Mouse (Mus musculus): ENCODE data around the gene Myo5a. TPM values are rescaled to one million over a fixed set of nuclear protein-coding genes. Genes with fewer than 3 reads are reported as not detected.

Gene Myo5a
- 10 to 100 TPM; 23.9 to 30.5 TPM for total RNA-seq (2021)
- long read RNA-seq, experiment 1, partial matches to known transcripts, result 1 of 3 reads
- long read RNA-seq, experiment 1, other reads (novel, unspliced or antisense), result 2 of 3 reads
- long read RNA-seq, experiment 2, partial matches to known transcripts, result 1 of 3 reads
- long read RNA-seq, experiment 2, other reads (novel, unspliced or antisense), result 2 of 3 reads

DNA sequence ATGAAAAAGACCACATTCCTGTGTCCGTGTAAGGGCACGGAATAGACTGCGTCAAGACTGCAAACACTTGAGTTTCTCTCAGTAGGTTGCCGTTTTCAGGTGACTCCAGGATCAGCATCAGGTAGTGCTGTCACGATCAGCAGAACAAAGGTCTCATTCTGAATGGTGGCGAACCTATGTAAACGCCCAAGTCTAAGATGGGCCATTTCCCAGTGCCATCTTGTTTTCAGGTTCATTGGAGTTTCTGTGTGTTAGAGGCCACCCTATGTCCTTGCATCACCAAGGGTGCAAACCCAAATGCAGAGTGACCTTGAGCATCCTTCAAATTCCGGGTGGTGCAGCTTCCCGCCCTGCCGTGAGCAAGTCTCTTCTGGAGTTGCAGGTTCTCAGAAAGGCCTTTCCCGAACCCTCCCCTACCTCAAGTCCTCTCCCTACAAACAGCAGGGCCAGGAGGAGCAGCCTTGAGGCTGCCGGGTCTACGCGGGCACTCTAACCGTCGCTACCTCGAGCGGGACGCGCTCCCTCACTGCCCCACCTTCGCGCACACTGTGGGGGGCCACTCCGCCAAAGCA is at the start of gene Myo5a:
Gene Myo5a (plus strand): TSS at position 559 of the 572 bp plus-strand sequence.
- DNase-seq, result no peak

DNA sequence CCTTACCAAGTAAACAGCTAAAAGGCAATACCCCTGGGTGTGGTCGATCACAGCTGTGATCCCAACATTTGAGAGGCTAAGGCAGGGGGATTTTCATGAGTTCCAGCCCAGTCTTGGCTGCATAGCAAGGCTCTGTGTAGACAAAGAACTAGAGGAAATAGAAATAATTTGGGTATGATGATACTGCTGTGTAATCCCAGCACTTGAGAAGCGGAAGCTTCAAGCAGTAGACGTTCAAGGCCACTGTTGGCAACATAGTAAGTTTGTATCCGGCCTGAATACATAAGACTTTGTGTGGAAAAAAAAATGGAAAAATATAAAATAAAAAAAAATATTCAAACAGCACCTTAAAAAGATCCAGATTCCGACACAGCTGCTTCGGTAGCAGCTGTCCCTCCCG is 48.3 kb upstream of the Myo5a start:
- no peak for DNase-seq

DNA sequence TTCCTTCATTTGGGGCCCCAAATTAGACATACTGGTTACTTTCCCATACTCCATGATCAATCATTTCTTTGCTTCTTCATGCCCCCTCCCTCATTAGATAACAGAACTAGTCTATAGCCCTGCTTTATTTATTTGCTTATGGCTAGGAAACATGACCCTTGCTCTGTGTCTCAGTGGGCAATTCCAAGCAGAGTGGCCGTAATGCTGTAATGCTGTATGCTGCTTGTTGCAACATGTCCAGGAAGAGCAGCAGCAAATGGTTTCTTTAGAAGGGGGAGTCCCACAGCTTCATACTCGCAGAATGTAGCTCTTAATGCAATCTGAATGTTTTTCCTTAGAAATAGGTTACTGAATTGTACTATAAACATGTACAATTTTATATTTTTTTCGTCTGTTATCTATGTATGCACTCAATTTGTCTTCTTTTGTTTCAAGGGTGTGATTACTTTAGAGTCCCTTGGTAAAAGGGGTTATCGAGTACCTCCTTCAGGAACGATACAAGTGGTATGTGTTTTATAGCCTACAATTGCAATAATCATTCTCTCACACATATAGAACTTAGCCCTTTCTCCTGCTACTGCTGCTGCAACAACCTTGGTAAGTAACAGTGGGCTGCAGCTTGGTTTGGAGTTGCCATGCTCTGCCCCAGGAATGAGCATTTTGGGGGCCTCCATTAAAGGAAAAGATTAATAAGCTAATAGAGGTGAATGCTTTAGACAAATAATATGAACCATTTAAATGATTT is 47.5 kb upstream of the Myo5a start:
- no peak for DNase-seq

DNA sequence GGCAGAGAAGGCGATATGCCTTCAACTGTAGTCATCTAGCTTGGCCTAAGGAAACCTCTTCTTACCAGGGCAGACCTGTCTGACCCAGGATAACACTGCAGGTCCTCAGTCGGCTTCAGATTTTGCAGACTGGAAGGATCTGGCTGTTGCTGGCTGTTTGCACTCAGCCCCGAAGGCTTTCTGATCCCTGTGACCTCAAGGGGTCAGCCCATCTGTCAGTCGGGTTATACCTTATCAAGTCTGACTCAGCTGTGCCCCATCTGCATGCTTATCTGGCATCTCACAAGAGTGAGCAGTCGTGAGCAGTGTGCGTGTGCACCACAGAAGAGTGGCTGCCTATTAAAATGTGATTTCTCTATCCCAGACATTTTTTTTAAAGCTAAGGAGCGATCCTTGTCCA is 46.7 kb upstream of the Myo5a start:
- no peak for DNase-seq

DNA sequence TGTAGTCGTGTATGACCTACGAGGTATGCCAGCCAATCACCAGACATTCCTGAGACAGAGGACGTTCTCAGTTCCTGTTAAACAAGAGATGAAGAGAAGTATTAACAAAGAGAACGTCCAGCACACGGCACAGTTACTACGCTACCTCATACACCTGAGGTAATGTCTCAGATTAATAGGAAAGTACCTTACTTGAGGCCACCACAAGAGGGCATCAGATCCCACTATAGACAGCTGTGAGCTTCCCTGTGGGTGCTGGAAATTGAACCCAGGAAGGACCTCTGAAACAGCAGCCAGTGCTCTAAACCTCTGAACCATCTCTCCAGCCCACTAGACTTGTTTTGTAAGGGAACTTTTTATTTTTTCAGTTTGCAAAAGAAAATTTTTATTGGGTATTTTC is 45.1 kb upstream of the Myo5a start:
- DNase-seq, result no peak

DNA sequence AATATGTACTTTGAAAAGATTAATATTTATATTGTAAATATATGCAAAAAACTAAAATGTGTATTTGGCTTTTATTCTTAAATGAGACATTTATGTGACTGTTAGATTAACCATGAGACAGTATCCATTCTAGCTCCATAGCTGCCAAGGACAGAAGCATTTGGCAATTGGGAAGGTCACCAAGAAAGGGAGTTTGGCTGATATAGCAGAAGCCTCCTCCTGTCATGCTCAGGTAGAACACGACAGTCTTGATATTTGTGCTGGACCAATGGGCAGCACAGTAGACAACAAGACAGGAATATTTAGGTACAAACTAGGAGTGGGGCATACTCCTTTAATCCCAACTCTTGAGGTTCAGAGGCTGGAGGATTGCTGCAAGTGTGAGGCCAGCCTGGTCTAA is 38.4 kb upstream of the Myo5a start:
- DNase-seq, result no peak

DNA sequence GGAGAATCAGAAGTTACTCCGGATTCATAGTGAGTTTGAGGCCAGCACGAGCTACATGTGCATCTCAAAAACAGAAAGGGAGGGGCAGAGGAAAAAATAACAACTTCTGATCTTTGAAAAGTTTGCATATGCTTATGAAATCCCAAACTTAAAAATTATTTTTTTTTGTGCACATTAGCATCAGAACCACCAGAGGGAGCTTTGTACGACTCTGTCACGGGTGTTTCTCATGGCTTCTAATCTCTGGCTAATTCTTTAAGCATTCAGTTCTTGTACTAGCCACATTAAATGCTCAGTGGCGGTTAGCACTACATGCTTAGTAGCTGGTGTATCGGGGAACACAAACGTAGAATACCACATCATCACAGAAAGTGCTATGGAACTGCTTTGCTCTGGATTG is 37.7 kb upstream of the Myo5a start:
- no peak for DNase-seq

DNA sequence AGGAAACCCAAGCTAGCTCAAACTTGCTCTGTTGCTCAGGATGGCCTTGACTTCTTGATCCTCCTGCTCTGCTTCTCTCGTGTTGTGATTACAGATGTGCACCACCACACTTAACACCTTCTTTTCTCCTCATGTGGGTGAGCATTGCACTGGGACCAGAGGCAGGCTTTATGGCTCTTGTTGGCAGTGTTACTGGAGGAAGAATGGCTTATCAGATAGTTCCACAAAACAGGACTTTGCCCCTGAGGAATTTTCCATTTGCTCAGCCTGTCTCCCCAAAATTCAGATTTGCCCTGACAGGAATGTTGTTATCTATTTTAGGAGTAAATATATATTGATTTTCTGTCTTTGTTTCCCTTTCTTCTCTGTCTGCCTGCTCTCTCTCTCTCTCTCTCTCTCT is 36.1 kb upstream of the Myo5a start:
- DNase-seq, result no peak

DNA sequence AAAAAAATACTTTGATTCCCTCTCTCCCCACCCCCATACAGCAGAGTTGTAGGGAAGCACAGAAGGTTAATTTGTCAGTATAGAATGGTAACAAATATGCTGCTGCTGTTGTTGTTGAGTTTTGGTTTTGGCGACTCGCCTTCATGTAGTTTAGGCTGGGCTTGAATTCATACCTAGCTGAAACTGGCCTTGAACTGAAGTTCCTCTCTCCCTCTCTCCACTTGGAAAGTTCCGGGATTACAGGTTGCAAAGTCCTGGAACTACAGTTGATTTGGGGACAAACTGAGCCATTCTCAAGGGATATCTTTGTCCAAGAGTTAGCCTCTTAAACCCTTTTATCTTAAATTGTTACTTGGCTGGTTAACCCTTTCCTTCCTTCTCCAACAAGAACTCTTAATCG is 34.9 kb upstream of the Myo5a start:
- no peak for DNase-seq

DNA sequence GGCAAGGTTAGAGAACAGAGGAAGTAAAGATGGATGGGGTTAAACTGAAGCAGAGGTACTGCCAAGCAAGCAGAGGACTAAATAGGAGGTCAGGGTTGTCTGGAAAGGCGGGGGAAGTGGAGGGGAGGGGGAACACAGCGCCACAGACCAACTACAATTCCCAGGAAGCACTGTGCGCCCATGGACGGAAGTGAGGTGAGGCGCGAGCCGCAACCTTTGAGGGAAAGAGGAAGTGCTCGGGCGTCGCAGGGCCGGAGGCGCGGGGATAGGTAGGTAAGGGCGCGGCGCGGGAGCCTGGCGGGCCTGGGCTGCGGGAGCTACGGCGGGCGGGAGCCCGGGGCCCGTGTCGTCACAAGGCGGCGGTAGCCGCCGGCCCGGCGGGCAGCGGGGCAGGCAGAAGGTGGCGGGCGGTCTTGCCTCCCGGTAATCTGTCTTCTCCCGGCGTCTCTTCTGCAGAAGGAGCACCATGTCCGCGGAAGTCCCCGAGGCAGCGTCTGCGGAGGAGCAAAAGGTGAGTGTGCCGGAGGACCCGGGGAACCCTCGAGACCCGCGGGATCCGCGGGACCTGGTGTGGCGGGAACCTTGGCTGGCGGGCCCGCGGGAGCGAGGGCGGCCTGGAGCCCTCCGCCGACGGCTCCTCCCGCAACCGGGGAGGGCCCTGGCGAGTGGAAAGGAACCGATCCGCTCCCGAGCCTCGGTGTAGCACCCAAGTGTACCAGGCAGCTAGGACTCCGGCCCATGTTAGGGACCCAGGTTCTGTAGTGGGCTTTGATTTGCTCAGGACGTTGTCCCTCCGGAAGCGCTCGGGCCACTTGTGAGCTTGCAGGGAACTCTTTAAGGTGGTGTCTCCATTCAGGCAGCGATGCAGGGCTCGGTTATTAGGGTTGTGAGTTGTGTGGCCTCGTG is 33.1 kb upstream of the Myo5a start, which contains the start of gene Arpp19:
Gene Arpp19 (plus strand): TSS at position 164 of the 906 bp plus-strand sequence.
- peak; percentile 89 for DNase-seq

DNA sequence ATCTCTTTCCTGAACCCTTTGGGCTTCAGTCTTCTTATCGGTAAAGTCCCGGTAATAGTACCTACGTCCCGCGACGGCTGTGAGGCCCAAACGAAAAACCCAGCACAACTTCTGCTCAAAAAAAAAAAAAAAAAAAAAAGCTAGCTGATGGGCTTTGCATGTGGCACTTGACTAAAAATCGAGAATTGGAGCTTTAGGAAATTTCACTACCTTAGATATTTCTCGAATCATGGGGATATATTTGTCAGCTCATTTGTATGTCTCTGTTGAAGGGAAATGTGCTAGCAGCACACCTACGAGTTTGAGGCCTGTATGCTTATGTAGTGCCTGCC is 32.5 kb upstream of the Myo5a start:
- no peak for DNase-seq

DNA sequence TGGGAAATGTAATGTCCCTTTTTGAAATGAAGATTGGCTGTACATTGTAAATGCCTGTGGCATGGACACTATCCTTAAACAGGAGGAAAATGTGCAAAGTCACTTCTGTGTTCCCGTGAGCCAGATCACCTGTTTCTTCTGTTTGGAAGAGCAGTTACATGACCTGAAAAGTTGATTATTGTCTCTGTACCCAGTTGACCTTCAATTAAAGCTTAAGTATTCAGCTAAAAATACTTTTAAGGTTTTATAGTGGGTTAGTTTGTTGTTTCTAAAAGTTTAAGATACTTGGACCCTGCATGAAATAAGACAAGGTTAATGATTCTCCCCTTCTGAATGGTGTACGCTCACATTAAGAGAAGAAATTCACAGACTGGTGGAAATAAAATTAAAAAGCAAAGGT is 30.2 kb upstream of the Myo5a start:
- no peak for DNase-seq

DNA sequence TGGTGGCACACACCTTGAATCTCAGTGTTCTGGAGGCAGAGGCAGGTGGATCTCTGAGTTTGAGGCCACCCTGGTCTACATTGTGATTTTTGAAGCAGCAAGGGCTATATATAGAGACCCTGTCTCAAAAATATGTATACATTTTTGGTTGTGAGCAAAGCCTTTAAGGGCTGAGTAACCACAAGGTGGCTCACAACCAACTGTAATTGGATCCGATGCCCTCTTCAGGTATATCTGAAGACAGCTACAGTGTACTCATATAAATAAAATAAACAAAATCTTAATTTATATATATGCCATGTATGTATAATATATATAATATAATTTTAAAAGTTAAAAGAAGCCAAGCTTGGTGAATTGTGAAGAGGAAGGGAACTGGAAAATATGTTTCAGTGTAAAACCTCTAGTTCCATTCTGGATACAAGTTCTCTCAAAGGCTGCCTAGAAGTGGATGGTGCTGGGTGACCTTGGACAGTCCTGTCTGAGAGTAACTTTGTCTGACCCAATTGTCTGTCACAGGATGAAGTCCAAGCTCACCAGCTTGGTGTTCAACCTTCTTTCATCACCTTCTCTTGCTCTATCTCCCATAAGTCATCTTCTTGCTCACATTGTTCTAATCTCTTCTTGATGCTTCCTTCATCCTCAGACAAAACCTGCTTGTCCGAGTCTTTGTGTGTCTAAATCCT is 28.8 kb upstream of the Myo5a start:
- no peak for DNase-seq

DNA sequence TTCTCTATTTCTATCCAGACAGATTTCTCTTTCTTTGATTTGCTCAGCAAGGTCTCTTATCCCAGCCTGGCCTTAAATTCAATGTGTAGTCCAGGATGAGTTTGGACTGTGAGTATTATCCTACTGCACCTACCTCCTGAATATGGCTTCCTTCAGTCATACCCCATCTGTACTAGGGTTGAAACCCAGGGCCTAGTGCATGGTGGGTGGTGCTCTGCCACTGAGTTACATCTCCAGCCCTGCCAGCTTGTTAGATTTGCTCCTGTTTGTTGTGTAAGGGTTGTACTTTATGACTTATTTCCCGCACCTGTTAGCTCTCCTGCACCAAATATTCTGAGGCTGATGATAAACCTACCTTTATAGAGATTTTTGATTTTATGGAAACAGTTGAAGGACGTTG is 27.6 kb upstream of the Myo5a start:
- DNase-seq, result no peak

DNA sequence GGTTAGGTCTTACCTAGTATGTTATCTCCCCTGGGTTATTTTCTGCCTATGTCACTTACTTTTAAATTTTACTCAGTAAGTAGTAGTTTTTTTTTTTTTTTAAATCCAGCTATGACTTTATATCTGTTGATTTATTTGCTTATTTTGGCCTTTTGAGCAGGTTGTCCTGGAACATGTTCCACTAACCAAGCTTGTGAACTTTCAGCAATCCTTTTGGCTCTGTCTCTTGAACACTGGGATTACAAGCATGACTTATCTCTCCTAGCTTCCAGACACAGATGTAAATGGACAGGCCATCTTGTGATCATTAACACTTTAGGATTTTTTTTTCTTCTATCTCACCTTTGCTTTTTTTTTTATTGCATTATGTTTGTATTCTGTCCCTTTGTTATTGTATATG is 23.7 kb upstream of the Myo5a start:
- DNase-seq, result no peak

DNA sequence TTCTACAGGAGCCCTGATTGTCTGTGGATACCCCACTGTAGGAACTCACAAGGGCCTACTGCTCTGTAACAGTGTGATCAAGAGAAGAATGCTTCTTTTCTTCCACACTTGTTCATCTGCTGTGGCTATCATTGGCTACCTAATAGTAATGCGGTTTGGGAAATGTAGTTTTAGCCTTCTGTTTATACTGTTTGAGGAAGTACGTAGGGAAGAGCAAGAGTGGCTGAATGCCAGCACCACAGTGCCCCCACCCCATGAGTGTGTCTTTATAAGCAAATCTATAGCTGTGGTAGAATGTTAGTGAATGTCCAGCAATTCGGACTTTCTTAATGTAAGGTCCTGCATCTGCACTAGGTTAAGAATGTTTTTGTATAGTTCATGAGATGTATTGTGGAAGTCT is 21.7 kb upstream of the Myo5a start:
- DNase-seq, result no peak

DNA sequence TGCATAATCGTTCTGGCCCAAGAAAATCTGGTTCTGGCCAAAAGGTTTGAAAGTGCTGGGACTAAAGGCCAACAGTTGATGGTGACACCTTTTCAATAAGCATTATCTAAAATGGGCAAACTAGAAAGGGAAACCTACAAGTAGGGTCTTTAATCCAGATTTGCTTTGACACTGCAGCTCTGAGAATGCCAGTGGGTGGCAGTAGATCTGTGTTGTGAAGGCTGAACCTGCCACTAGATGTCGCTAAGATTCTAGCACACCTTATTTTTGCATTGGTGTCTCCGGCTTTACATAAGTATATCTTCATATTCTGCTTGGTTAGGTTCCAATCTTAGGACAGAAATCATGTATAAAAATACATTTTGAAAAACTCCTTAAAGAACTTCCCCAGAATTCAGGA is 20.8 kb upstream of the Myo5a start:
- peak; percentile 70 for DNase-seq

DNA sequence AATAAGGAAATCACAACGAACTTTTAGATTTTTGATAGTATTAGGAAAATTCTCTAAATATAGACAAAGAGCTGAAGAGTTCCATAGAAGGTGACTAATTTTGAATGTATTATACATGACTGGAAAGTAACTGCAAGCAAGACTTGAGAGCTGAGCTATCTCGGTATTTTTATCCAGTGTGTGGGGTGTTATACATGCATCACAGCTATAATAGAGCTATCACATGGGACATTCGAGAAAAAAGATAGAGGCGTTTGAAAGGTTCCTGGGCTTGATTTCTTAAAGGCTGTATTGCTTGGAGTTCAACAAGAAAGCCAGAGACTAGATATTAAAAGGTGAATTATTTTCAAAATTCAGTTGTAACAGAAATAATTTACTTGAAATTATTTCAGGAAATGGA is 19.0 kb upstream of the Myo5a start:
- DNase-seq, result no peak

DNA sequence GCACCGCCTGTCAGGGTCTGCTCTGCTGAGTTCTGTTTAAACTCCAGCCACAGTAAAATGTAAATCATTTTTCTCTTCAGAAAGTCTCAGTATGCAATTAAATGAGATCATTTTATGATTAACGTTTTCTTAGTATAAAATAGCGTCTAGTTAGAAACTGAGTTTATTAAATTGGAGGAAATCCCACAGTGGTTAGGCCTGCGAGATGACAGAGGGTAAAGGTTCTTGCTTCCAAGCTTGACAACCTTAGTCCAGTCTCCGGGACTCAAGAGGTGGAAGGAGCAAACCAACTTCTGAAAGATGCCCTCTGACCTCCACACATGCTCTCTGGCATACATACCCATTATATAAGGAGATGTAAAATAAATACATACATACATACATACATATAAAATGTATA is 15.8 kb upstream of the Myo5a start:
- no peak for DNase-seq

DNA sequence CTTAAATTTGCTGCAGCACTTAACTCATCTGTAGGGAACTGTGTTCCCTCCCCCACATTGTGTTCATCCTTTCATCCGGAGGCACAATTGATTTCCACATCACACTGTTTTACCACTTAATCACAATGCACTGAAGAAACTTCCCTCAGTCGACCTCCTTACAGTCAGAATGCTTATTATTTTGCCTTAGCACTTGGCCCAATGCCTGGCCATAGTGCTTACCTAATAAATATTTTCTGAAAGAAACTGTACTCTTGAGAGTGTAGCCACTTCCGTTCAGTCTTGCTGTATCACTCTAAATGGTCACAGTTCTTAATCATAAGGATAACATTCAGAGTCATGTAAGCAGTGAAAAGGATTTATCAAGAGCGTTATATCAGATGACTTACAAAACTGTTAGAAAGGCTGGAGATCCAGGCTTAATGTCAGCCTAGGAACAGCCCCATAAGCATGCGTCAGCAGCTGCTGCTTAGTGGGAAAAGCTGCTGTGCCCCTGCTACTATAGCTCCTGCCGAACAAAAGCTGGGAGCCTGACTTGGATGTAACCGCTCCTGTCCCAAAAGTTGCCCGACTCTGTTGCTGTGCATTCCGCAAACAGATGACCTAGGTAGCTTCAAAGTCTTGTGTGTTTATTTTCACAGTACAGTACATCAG is 6.0 kb upstream of the Myo5a start:
- DNase-seq, result no peak

DNA sequence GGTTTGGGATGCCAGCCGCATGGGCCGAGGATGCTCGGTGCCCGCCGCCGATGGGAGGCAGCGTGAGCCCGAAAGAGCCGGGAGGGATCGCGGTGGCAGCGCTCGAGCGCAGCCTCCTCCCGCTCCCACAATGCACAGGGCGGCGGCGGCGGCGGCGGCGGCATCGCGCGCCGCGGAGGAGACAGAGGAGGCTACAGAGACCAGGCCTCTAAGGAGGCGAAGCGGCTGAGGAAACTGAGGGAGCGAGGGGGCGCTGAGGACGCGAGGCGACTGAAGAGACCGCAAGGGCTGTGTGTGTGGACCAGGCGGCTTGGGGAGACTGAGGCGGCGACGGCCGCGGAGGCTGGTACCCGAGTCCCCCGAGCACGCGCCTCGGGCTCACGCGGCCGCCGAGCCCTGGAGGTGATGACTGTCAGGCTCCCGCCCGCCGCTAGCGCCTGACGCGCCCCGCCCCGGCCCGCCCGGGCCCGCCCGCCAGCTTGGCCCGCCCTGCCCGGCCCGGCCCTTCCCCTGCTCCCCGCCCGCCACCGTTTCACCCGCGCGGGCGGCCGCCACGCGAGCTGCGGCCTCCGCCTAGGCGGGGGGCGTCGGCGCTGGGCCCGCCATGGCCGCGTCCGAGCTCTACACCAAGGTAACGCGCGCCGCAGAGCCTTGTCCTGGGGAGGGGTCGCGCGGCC is 352 bp downstream of the Myo5a start:
- DNase-seq, result peak; percentile 88
